Comparison of ENCODE assay signal across 8 mouse cellular contexts in the genomic region with DNA sequence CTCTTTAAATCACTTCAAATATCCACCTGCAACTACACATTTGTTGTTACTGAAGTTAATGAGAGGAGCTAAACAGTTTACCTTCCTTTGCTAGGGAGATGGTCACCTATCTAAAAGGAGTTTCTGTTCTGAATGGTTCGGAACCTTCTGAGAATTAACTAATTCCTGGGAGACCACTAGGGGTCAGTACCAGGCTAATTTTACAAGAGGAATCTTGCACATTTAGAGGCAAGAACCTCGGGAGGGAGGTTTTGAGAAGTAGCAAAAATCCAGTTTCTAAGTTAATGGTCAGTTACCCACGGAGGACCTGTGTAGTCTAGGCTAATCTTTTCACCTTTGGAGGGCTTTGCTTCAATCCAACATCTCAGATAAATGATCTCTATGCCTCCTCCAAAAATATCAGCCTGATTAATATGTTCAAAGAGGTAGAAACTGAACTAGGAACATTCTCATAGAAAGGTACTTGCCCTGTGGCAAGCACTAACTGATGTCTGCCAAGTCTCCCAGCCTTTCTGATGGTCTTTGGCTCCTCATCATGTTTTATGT. TPM values are rescaled to one million over a fixed set of nuclear protein-coding genes. Genes with fewer than 3 reads are reported as not detected.
DNase-seq lines count a peak whose midpoint lies in the region; ATAC-seq and TF ChIP-seq lines count a peak whose summit lies in the region.

No protein-coding gene starts in this region.

- H3K4me2 ChIP-seq in kidney, postnatal 0 days (ENCODE audit: low read length): no peak overlapping the region

- no peak overlapping the region for H3K9ac ChIP-seq in kidney, postnatal 0 days (ENCODE audit: low read depth, low read length)

- H3K4me3 ChIP-seq in kidney, postnatal 0 days (replicated peaks; ENCODE audit: low read depth, low read length): no peak overlapping the region

- peak; percentile 82 for DNase-seq in kidney, postnatal 0 days (ENCODE audit: low spot score)
- DNase-seq in kidney, postnatal 10 days: no peak
- peak; percentile 48 for DNase-seq in MN1 (ENCODE audit: low spot score)
- DNase-seq in embryo, embryonic 9.5 days (ENCODE audit: extremely low spot score): peak; percentile 50
- no peak for DNase-seq in ovary, postnatal 10 days (ENCODE audit: low spot score)
- no peak for DNase-seq in neural tube, embryonic 10.5 days (ENCODE audit: extremely low spot score, low spot score)

- no peak overlapping the region for H3K27ac ChIP-seq in kidney, postnatal 0 days

- no peaks in the 10 kb centered on the region for H3K4me1 ChIP-seq in kidney, postnatal 0 days (replicated peaks; ENCODE audit: insufficient read depth, low read length)

- no peak for ATAC-seq in kidney, postnatal 0 days (replicated peaks; ENCODE audit: low FRiP score, low read depth)
- peak; percentile 60 for ATAC-seq in megakaryocyte, adult 5-6 weeks (ENCODE audit: poor library complexity, severe bottlenecking)
- no peak for ATAC-seq in erythroblast, adult 5-6 weeks (replicated peaks; ENCODE audit: low FRiP score, poor library complexity, severe bottlenecking)

- no peaks in the 10 kb centered on the region for H3K9me3 ChIP-seq in kidney, postnatal 0 days (replicated peaks; ENCODE audit: low read length)

- no peaks in the 10 kb centered on the region for H3K36me3 ChIP-seq in kidney, postnatal 0 days (ENCODE audit: insufficient read depth, low read length)

- WGBS in kidney, postnatal 0 days: 3% methylated on average over 3 of the region's 3 CpGs

- peaks cover 78% of the 10 kb centered on the region for H3K27me3 ChIP-seq in kidney, postnatal 0 days (ENCODE audit: insufficient read depth, low read length)

- peak; percentile 84 for TF ChIP-seq CTCF in kidney, postnatal 0 days (IDR thresholded peaks at IDR 0.05; ENCODE audit: low read depth)

RNA-seq across cellular contexts. Expression of gene Lhx9, which starts 12.9 kb away (rescaled TPM):
- 0.10 TPM in 1 of 2 replicates, not detected in the other for polyA plus RNA-seq in kidney, postnatal 0 days (2015; fragmentation: Nextera tagmentation; extraction: Ambion mirVana)
- not detected in 2 replicates for total RNA-seq in megakaryocyte, adult 5-6 weeks (2015)
- not detected in 2 replicates for total RNA-seq in megakaryocyte, adult 5-6 weeks (2017)
- total RNA-seq in erythroblast, adult 5-6 weeks (2015; ENCODE audit: low replicate concordance): not detected in 2 replicates
- total RNA-seq in erythroblast, adult 5-6 weeks (2017; ENCODE audit: low replicate concordance): not detected in 2 replicates

RNA-seq across cellular contexts. Expression of gene 2310009B15Rik, which starts 21.2 kb away (rescaled TPM):
- 64.6 and 74.4 TPM in 2 replicates for polyA plus RNA-seq in kidney, postnatal 0 days (2015; fragmentation: Nextera tagmentation; extraction: Ambion mirVana)
- total RNA-seq in megakaryocyte, adult 5-6 weeks (2015): 18.4 and 20.6 TPM in 2 replicates
- 11.7 and 29.1 TPM in 2 replicates for total RNA-seq in megakaryocyte, adult 5-6 weeks (2017)
- total RNA-seq in erythroblast, adult 5-6 weeks (2015; ENCODE audit: low replicate concordance): 2.1 TPM in 1 of 2 replicates, not detected in the other
- total RNA-seq in erythroblast, adult 5-6 weeks (2017; ENCODE audit: low replicate concordance): 6.4 and 8.5 TPM in 2 replicates

Comparison
In these comparisons a context has a peak if more than half of its experiments do, and no peak if none do; other contexts are left out.
1. DNase-seq: peak in kidney, postnatal 0 days (single experiment), MN1 (single experiment) and embryo, embryonic 9.5 days (single experiment); none in kidney, postnatal 10 days (single experiment), ovary, postnatal 10 days (single experiment) and neural tube, embryonic 10.5 days (single experiment).